Mouse (Mus musculus): ENCODE measurements around the gene Nfia. TPM values are rescaled to one million over a fixed set of nuclear protein-coding genes. Genes with fewer than 3 reads are reported as not detected.

Nfia gene
- polyA plus RNA-seq, 1 experiment = 1.4 TPM

GRCm38 (mm10) chr4:97991880-97992279 lies 219.3 kb downstream of the Nfia start:
- TF ChIP-seq POLR2A (IDR thresholded peaks at IDR 0.05; ENCODE audit: insufficient read depth, low read length) = no peak
- no peak for TF ChIP-seq CTCF (IDR thresholded peaks at IDR 0.05; ENCODE audit: low read depth, low read length)
- TF ChIP-seq EP300 (IDR thresholded peaks at IDR 0.05; ENCODE audit: insufficient read depth, low read depth, low read length) = no peak
- Histone ChIP-seq H3K27ac (ENCODE audit: insufficient read depth, low read length) (no peak overlapping the region), H3K27me3 (ENCODE audit: control insufficient read depth, insufficient read depth, low read length, poor library complexity, severe bottlenecking) (no peaks in the 10 kb centered on the region), H3K4me1 (ENCODE audit: control insufficient read depth, insufficient read depth, low read length) (no peaks in the 10 kb centered on the region), H3K36me3 (ENCODE audit: control insufficient read depth, insufficient read depth, low read length, poor library complexity, severe bottlenecking) (no peaks in the 10 kb centered on the region), H3K9me3 (replicated peaks; ENCODE audit: control insufficient read depth, insufficient read depth, low read length, poor library complexity, severe bottlenecking) (no peaks in the 10 kb centered on the region), H3K9ac (ENCODE audit: low read depth, poor library complexity, severe bottlenecking) (no peak overlapping the region), H3K4me3 (ENCODE audit: low read depth, low read length) (no peak overlapping the region)

- no peak for TF ChIP-seq POLR2A (IDR thresholded peaks at IDR 0.05; ENCODE audit: insufficient read depth, low read length)
- TF ChIP-seq CTCF (IDR thresholded peaks at IDR 0.05; ENCODE audit: low read depth, low read length) = no peak
- no peak for TF ChIP-seq EP300 (IDR thresholded peaks at IDR 0.05; ENCODE audit: insufficient read depth, low read depth, low read length)
- Histone ChIP-seq H3K27ac (ENCODE audit: insufficient read depth, low read length) (no peak overlapping the region), H3K36me3 (ENCODE audit: control insufficient read depth, insufficient read depth, low read length, poor library complexity, severe bottlenecking) (no peaks in the 10 kb centered on the region), H3K4me1 (ENCODE audit: control insufficient read depth, insufficient read depth, low read length) (no peaks in the 10 kb centered on the region), H3K9ac (ENCODE audit: low read depth, poor library complexity, severe bottlenecking) (no peak overlapping the region), H3K27me3 (ENCODE audit: control insufficient read depth, insufficient read depth, low read length, poor library complexity, severe bottlenecking) (no peaks in the 10 kb centered on the region), H3K4me3 (ENCODE audit: low read depth, low read length) (no peak overlapping the region), H3K9me3 (replicated peaks; ENCODE audit: control insufficient read depth, insufficient read depth, low read length, poor library complexity, severe bottlenecking) (no peaks in the 10 kb centered on the region)
Observed at GRCm38 (mm10) chr4:97995911-97996712, 223.6 kb downstream of the Nfia start.

GRCm38 (mm10) chr4:97997151-97997817 lies 224.8 kb downstream of the Nfia start:
- no peak for TF ChIP-seq POLR2A (IDR thresholded peaks at IDR 0.05; ENCODE audit: insufficient read depth, low read length)
- no peak for TF ChIP-seq EP300 (IDR thresholded peaks at IDR 0.05; ENCODE audit: insufficient read depth, low read depth, low read length)
- TF ChIP-seq CTCF (IDR thresholded peaks at IDR 0.05; ENCODE audit: low read depth, low read length) = no peak
- H3K27me3 ChIP-seq (ENCODE audit: control insufficient read depth, insufficient read depth, low read length, poor library complexity, severe bottlenecking) = no peaks in the 10 kb centered on the region

GRCm38 (mm10) chr4:98002206-98002605 lies 229.7 kb downstream of the Nfia start:
- Histone ChIP-seq H3K36me3 (ENCODE audit: control insufficient read depth, insufficient read depth, low read length, poor library complexity, severe bottlenecking) (no peaks in the 10 kb centered on the region), H3K9me3 (replicated peaks; ENCODE audit: control insufficient read depth, insufficient read depth, low read length, poor library complexity, severe bottlenecking) (no peaks in the 10 kb centered on the region), H3K27ac (ENCODE audit: insufficient read depth, low read length) (no peak overlapping the region), H3K9ac (ENCODE audit: low read depth, poor library complexity, severe bottlenecking) (no peak overlapping the region), H3K4me3 (ENCODE audit: low read depth, low read length) (no peak overlapping the region), H3K4me1 (ENCODE audit: control insufficient read depth, insufficient read depth, low read length) (no peaks in the 10 kb centered on the region), H3K27me3 (ENCODE audit: control insufficient read depth, insufficient read depth, low read length, poor library complexity, severe bottlenecking) (no peaks in the 10 kb centered on the region)
- no peak for TF ChIP-seq EP300 (IDR thresholded peaks at IDR 0.05; ENCODE audit: insufficient read depth, low read depth, low read length)
- TF ChIP-seq CTCF (IDR thresholded peaks at IDR 0.05; ENCODE audit: low read depth, low read length) = no peak
- no peak for TF ChIP-seq POLR2A (IDR thresholded peaks at IDR 0.05; ENCODE audit: insufficient read depth, low read length)

More at GRCm38 (mm10) chr4:97997151-97997817, 224.8 kb downstream of the Nfia start:
- H3K4me1 ChIP-seq (ENCODE audit: control insufficient read depth, insufficient read depth, low read length) = no peaks in the 10 kb centered on the region
- H3K36me3 ChIP-seq (ENCODE audit: control insufficient read depth, insufficient read depth, low read length, poor library complexity, severe bottlenecking) = no peaks in the 10 kb centered on the region
- H3K27ac ChIP-seq (ENCODE audit: insufficient read depth, low read length) = no peak overlapping the region
- H3K9ac ChIP-seq (ENCODE audit: low read depth, poor library complexity, severe bottlenecking) = no peak overlapping the region
- H3K9me3 ChIP-seq (replicated peaks; ENCODE audit: control insufficient read depth, insufficient read depth, low read length, poor library complexity, severe bottlenecking) = no peaks in the 10 kb centered on the region
- H3K4me3 ChIP-seq (ENCODE audit: low read depth, low read length) = no peak overlapping the region

GRCm38 (mm10) chr4:98003323-98004107 lies 231.0 kb downstream of the Nfia start:
- H3K9ac ChIP-seq (ENCODE audit: low read depth, poor library complexity, severe bottlenecking) = no peak overlapping the region
- H3K4me1 ChIP-seq (ENCODE audit: control insufficient read depth, insufficient read depth, low read length) = no peaks in the 10 kb centered on the region
- H3K27ac ChIP-seq (ENCODE audit: insufficient read depth, low read length) = no peak overlapping the region
- no peaks in the 10 kb centered on the region for H3K27me3 ChIP-seq (ENCODE audit: control insufficient read depth, insufficient read depth, low read length, poor library complexity, severe bottlenecking)
- no peak overlapping the region for H3K4me3 ChIP-seq (ENCODE audit: low read depth, low read length)
- H3K9me3 ChIP-seq (replicated peaks; ENCODE audit: control insufficient read depth, insufficient read depth, low read length, poor library complexity, severe bottlenecking) = no peaks in the 10 kb centered on the region
- no peaks in the 10 kb centered on the region for H3K36me3 ChIP-seq (ENCODE audit: control insufficient read depth, insufficient read depth, low read length, poor library complexity, severe bottlenecking)
- TF ChIP-seq EP300 (IDR thresholded peaks at IDR 0.05; ENCODE audit: insufficient read depth, low read depth, low read length) (no peak), POLR2A (IDR thresholded peaks at IDR 0.05; ENCODE audit: insufficient read depth, low read length) (no peak), CTCF (IDR thresholded peaks at IDR 0.05; ENCODE audit: low read depth, low read length) (no peak)
